Mouse (Mus musculus) forebrain, embryonic 11.5 days (tissue): ENCODE measurements at regions not wholly inside any gene's neighbourhood (a gene's known extent, or its start where the extent isn't known, plus 50 kb on each side); places are given as distances from the start of the nearest gene placed in this dataset.

Experiments
- ATAC-seq: fragments of 200-750 bp; cut with Nextera tagmentation; replicated peaks from 2 replicates; pipeline ENCODE4 v1.8.0; 2017; ENCODE audit warnings: moderate TSS enrichment; ENCODE audit not compliant: low FRiP score
- DNase-seq: peaks from one replicate; pipeline ENCODE4 v3.0.0-alpha.2; 2017; ENCODE audit warnings: low spot score
- H3K27ac ChIP-seq: fragments of 300-500 bp; sonication (generic); 2 replicates; pipeline ENCODE4 v1.5.1; 2014; ENCODE audit warnings: low read depth, low read length
- H3K27me3 ChIP-seq: fragments of 300-500 bp; sonication (generic); 2 replicates; pipeline ENCODE4 v1.6.1; 2014; ENCODE audit warnings: mild to moderate bottlenecking, low read length, mixed read lengths; ENCODE audit not compliant: control insufficient read depth, insufficient read depth
- H3K36me3 ChIP-seq: fragments of 300-500 bp; sonication (generic); 2 replicates; pipeline ENCODE4 v1.6.1; 2014; ENCODE audit warnings: mild to moderate bottlenecking, low read length, moderate library complexity, mixed read lengths; ENCODE audit not compliant: control insufficient read depth, insufficient read depth
- H3K4me1 ChIP-seq: fragments of 300-500 bp; sonication (generic); replicated peaks from 2 replicates; pipeline ENCODE4 v1.6.1; 2014; ENCODE audit warnings: low read length, mixed read lengths; ENCODE audit not compliant: control insufficient read depth, insufficient read depth
- H3K4me2 ChIP-seq: fragments of 300-500 bp; sonication (generic); 2 replicates; pipeline ENCODE4 v1.6.1; 2014; ENCODE audit warnings: low read depth, mild to moderate bottlenecking, low read length, moderate library complexity, mixed read lengths; ENCODE audit not compliant: severe bottlenecking
- H3K4me3 ChIP-seq: fragments of 300-500 bp; sonication (generic); 2 replicates; pipeline ENCODE4 v1.5.1; 2014; ENCODE audit warnings: low read depth, low read length
- H3K9ac ChIP-seq: fragments of 300-500 bp; sonication (generic); 2 replicates; pipeline ENCODE4 v1.6.1; 2014; ENCODE audit warnings: low read length
- H3K9me3 ChIP-seq: fragments of 300-500 bp; sonication (generic); 2 replicates; pipeline ENCODE4 v1.6.1; 2016; ENCODE audit warnings: low read length, mixed read lengths; ENCODE audit not compliant: control insufficient read depth
- WGBS: fragments of 180-500 bp; shearing (Covaris S2); extraction: QIAGEN DNeasy Blood & Tissue Kit; methylation state at CpG from one replicate; pipeline ENCODE4 v1.1.7; 2014; 5-methylcytosine and 5-hydroxymethylcytosine counted together

DNA sequence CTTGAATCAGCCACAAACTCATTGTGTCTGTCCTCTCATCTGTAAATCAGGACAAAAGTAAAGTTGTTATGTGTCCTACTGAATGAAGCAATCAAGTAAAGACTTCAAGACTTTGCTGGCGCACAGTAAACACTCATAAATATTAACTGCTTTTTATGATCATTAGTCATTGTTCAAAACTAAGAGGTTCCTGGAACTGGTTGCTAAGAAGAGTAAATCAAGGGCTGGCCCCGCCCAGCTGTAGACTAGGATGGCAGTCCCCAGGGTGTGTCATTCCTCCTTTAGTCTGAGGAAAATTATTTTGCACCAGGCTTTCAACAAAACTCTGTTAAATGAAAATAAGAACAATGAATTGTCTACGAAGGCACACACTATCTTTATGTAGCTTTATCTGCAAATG lies 113.0 kb downstream of the Cog6 start:
- no peak for DNase-seq
- Histone ChIP-seq H3K9ac (no peak overlapping the region), H3K27ac (no peak overlapping the region), H3K4me2 (no peak overlapping the region), H3K4me1 (no peaks in the 10 kb centered on the region), H3K36me3 (no peaks in the 10 kb centered on the region), H3K9me3 (no peaks in the 10 kb centered on the region), H3K27me3 (no peaks in the 10 kb centered on the region), H3K4me3 (no peak overlapping the region)
- ATAC-seq: no peak
- 87% methylated on average over 3 of the region's 3 CpGs for WGBS

DNA sequence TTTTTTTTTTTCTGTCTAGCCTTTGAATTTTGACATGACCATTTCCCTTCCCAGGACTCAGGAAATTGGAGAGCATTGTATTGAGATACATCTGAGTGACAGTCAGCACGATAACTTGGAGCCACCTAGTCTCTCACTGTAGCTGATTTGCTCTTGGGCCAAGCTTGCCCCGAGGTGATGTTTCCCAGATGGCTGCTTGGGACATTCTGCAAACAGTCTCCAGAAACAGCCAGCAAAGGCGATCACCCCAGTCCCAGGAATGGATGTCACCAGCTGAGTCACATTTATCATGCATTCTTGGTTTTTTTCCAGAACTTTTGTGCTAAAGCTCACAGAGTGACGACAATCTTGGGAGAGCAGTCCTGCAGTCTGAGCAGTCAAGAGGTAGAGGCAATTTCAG lies 119.4 kb downstream of the Cog6 start:
- H3K9me3 ChIP-seq: no peaks in the 10 kb centered on the region
- WGBS: 84% methylated on average over 4 of the region's 4 CpGs
- no peaks in the 10 kb centered on the region for H3K27me3 ChIP-seq
- DNase-seq: no peak
- H3K4me2 ChIP-seq: no peak overlapping the region
- no peaks in the 10 kb centered on the region for H3K4me1 ChIP-seq
- H3K36me3 ChIP-seq: no peaks in the 10 kb centered on the region
- H3K9ac ChIP-seq: no peak overlapping the region
- no peak for ATAC-seq
- no peak overlapping the region for H3K4me3 ChIP-seq
- no peak overlapping the region for H3K27ac ChIP-seq

DNA sequence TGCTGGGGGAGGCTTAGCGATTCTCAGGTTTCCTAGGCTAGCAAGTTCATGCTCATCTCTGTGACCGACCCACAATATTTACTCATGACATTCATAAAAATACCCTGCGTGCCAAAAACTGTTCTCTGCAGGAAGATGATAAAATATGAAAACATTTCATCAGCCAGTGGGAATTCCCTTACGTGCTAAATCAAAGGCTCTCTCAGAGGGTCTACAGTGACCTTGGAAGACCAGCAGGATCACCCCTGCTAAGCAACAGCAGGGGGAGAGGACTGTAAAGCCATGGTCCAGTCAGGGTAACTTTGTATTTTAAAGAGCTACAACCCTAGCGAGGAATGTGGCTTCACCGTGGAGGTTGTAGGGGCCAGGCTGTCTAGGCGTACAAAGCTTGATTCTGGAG lies 120.6 kb downstream of the Cog6 start:
- DNase-seq (no peak), ATAC-seq (no peak)
- 89% methylated on average over 7 of the region's 7 CpGs for WGBS

DNA sequence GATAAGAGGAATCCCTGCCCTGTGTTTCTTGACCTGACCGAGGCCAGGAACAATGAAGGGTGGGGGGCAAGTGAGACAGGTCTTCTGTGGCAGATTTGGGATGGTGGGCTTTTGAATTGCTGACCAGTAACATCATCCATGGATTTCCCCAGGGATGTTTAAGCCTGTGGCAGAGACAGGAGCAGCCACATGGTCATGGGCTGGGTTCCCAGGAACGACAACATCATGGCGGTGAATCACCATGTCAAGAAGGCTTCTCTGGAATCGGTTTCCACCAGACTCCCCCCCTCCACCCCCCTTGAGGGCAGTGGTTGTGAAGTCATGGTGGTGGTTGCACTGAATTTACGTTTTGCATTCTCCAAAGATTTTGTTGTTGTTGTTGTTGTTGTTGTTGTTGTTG lies 121.3 kb downstream of the Cog6 start:
- Histone ChIP-seq H3K36me3 (no peaks in the 10 kb centered on the region), H3K4me1 (no peaks in the 10 kb centered on the region), H3K27me3 (no peaks in the 10 kb centered on the region), H3K4me3 (no peak overlapping the region), H3K9me3 (no peaks in the 10 kb centered on the region), H3K27ac (no peak overlapping the region), H3K4me2 (no peak overlapping the region), H3K9ac (no peak overlapping the region)
- DNase-seq (no peak), ATAC-seq (no peak)
- 86% methylated on average over 5 of the region's 5 CpGs for WGBS

More for the DNA sequence above, 120.6 kb downstream of the Cog6 start:
- Histone ChIP-seq H3K27ac (no peak overlapping the region), H3K27me3 (no peaks in the 10 kb centered on the region), H3K4me1 (no peaks in the 10 kb centered on the region), H3K4me3 (no peak overlapping the region), H3K36me3 (no peaks in the 10 kb centered on the region), H3K9ac (no peak overlapping the region), H3K4me2 (no peak overlapping the region), H3K9me3 (no peaks in the 10 kb centered on the region)

- Histone ChIP-seq H3K4me1 (no peaks in the 10 kb centered on the region), H3K4me3 (no peak overlapping the region), H3K9ac (no peak overlapping the region), H3K36me3 (no peaks in the 10 kb centered on the region), H3K9me3 (no peaks in the 10 kb centered on the region), H3K27ac (no peak overlapping the region), H3K27me3 (no peaks in the 10 kb centered on the region), H3K4me2 (no peak overlapping the region)
- DNase-seq (no peak), ATAC-seq (no peak)
- WGBS: 91% methylated on average over 2 of the region's 2 CpGs
Measured at GRCm38 (mm10) chr3:52894812-52895211, 122.2 kb downstream of the Cog6 start.

DNA sequence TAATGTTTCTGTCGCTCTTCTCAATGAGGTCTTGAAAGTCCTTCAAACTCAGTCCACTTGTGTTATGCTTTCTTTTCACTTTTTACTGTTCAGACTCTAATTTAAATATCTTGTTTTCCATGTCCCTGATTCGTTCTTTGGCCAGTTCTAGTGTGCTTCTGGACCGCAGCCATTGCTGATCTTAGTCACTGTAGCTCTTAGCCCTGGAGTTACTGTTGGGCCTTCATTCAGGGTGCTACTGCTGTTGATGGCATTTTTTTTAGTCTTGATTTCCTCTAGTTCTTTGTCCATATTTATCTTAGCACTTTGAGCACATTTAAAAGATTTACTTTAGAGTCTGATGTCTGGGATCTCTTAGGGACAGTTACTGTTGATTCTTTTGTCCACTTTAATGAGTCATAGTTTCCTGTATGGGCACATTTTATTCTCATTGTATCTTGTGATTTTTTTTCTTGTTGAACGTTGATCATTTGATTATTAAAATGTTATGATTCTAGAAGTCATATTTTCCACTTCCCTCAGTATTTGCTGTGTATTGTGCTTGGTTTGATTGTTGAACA lies 127.8 kb downstream of the Cog6 start:
- Histone ChIP-seq H3K4me3 (no peak overlapping the region), H3K4me2 (no peak overlapping the region), H3K36me3 (no peaks in the 10 kb centered on the region), H3K4me1 (no peaks in the 10 kb centered on the region), H3K27ac (no peak overlapping the region), H3K9me3 (no peaks in the 10 kb centered on the region), H3K9ac (no peak overlapping the region), H3K27me3 (no peaks in the 10 kb centered on the region)
- no peak for DNase-seq
- ATAC-seq: no peak
- 86% methylated on average over 4 of the region's 4 CpGs for WGBS

GRCm38 (mm10) chr3:52881981-52882380 lies 135.1 kb downstream of the Cog6 start:
- WGBS: 90% methylated on average over 3 of the region's 3 CpGs
- Histone ChIP-seq H3K4me2 (no peak overlapping the region), H3K4me1 (no peaks in the 10 kb centered on the region), H3K4me3 (no peak overlapping the region), H3K27ac (no peak overlapping the region), H3K36me3 (no peaks in the 10 kb centered on the region), H3K9me3 (no peaks in the 10 kb centered on the region), H3K9ac (no peak overlapping the region), H3K27me3 (no peaks in the 10 kb centered on the region)
- ATAC-seq: no peak
- no peak for DNase-seq

DNA sequence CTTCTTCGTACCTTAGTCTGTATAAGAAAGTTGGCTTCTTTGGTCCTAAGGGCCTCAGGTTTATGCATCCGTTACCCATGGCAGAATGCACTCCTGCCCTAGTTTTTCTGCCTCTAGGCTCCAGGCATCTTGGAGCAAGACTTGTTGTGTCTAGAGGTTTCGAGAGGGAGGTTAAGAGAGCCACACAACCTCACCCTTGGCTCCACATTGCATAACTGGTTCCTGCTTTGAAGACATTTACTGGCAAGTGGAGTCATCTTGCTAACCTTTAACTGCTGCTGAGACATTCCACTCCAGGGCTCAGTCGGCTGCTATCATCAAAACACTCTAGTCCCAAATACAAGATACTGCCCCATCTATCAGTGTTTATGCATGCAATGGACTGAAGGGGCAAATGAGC lies 135.9 kb downstream of the Cog6 start:
- no peak for ATAC-seq
- no peak overlapping the region for H3K4me3 ChIP-seq
- H3K36me3 ChIP-seq: no peaks in the 10 kb centered on the region
- H3K27me3 ChIP-seq: no peaks in the 10 kb centered on the region
- 89% methylated on average over 4 of the region's 4 CpGs for WGBS
- DNase-seq: no peak
- H3K27ac ChIP-seq: no peak overlapping the region
- H3K9ac ChIP-seq: no peak overlapping the region
- no peaks in the 10 kb centered on the region for H3K4me1 ChIP-seq
- H3K4me2 ChIP-seq: no peak overlapping the region
- H3K9me3 ChIP-seq: no peaks in the 10 kb centered on the region

DNA sequence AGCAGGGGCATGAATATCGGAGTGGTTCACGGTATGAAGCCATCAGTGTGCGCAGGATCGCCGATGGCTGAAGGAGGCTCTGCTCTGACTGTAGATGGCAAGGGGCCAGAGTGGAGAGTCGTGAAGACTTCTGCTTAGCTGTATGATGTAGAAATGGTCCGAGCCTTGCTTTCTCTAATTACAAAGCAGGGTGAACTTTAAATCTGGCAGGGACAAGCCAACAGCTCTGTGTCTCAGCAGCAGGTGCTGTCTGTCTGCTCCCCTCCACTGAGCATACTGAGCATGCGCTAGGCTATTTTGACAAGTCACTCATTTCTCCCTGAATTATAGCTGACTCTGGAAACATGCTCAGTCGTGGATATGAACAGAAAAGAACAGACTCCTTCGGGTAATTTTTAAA lies 137.3 kb downstream of the Cog6 start:
- no peak overlapping the region for H3K4me2 ChIP-seq
- no peaks in the 10 kb centered on the region for H3K36me3 ChIP-seq
- no peak overlapping the region for H3K9ac ChIP-seq
- no peaks in the 10 kb centered on the region for H3K9me3 ChIP-seq
- no peaks in the 10 kb centered on the region for H3K27me3 ChIP-seq
- no peak overlapping the region for H3K4me3 ChIP-seq
- 91% methylated on average over 10 of the region's 10 CpGs for WGBS
- DNase-seq (no peak), ATAC-seq (no peak)
- H3K4me1 ChIP-seq: no peaks in the 10 kb centered on the region
- H3K27ac ChIP-seq: no peak overlapping the region
